Mouse (Mus musculus) ES-Bruce4 (cell line): ENCODE results near the gene Mblac2.

Experiments
- CTCF ChIP-seq: IDR thresholded peaks from one replicate; pipeline ENCODE4 v1.8.1; 2011; ENCODE audit warnings: low read depth, low read length
- EP300 ChIP-seq: IDR thresholded peaks from 2 replicates; pipeline ENCODE4 v1.6.1; 2011; ENCODE audit warnings: low read depth, low read length; ENCODE audit not compliant: insufficient read depth
- POLR2A ChIP-seq: IDR thresholded peaks from one replicate; pipeline ENCODE4 v1.8.1; 2011; ENCODE audit warnings: low read length; ENCODE audit not compliant: insufficient read depth

GRCm38 (mm10) chr13:81755324-81755723 is 44.2 kb downstream of the Mblac2 start:
- TF ChIP-seq POLR2A (no peak), CTCF (no peak), EP300 (no peak)
